Mouse (Mus musculus) kidney, postnatal 36 days (tissue): ENCODE measurements around the gene Fstl4.
"Not testable (repeated sequence)": the region's sequence is repeated elsewhere in the genome, so short reads cannot be mapped to it uniquely, and the experiment has no call there.

ENCODE experiments used
- DNase-seq, 2 experiments: peaks; one replicate each; pipeline ENCODE4 v3.0.0; 2021 to 2022; ENCODE audit warnings: mixed read lengths in 2 of 2

Fstl4 gene

DNA sequence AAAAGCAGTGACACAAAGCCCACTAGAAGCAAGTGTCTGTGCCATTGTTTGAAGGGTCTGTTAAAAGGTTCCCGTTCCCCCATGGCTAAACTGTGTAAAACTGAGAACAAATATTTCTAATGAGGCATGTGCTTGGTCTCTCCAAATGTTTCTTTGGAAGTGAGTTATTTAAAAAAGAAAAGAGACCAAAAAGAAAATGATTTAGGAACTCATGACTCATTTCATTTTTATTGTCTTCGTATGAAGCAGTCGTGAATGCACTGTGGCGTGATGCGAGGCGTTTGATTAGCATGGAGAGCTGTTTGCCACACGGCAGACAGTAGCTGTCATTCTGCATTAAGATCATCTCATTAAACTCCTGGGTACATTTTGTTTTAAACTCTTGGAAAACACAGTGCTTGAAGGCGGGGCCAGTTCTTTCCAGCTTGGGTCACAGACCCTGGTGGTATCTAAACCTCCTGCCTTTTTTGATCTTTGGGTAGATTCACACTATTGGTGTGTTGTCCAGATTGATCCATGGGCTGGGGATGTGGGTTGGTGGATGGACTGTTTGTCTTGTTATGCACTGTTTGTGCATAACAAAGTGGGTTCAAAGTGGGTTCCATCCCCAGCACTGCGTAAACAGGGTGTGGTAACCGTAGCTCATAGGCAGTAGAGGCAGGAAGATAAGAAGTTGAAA, 376.4 kb downstream of the Fstl4 start:
- DNase-seq: no peak

DNA sequence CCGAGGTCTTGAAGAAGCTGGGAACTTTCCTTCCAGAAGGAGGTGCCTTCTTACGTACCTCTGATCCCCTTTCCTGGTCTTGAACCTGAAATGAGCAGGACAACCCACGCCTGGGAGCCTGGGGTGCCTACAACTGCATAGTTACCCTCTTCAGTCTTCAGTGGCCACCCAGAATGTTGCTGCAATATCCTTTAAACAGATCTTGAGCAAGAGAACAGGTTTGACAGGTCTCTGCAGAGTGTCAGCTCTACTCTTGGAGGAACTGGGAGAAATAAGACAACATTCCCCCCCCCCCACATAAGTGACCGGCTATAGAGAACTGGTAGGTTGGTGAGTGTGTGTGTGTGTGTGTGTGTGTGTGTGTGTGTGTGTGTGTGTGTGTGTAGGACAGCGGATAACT, 379.1 kb downstream of the Fstl4 start:
- DNase-seq: no peak

DNA sequence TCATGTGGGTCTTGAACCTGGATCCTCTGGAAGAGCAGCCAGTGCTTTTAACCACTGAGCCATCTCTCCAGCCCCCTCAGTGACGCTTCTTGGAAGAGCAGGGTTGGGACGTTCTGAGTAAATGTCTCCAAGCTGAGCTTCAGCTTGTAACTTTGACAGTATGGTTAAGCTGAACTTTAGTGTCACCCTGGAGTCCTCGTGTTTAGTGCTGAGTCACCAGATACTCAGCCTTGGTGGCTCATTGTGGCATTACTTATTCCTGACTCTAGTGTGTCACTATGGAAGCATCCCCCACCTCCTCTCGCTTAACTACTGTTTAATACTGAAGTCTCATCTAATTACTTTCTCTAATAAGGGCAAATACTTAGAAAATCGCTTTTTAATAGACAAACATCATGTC, 380.1 kb downstream of the Fstl4 start:
- no peak for DNase-seq

DNA sequence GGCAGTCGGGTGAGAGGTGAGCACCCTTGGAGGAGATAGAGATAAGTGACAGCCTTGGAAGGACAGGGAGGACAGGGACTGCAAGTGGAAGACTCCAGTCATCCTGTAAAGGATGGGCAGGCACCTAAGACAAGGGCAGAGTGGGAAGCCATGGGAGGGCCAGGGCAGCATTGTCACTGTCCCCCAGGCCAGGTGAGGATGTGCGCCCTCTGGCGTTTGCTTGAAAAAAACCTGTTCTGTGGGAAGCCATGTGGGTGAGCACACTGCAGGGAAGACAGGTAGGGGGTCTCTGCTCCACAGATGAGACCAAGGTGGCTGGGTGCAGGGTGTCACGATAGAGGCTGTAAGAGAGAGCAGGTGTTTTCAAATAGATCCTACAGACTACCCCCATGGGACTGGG, 381.9 kb downstream of the Fstl4 start:
- DNase-seq: peak; percentile 17 to 74

DNA sequence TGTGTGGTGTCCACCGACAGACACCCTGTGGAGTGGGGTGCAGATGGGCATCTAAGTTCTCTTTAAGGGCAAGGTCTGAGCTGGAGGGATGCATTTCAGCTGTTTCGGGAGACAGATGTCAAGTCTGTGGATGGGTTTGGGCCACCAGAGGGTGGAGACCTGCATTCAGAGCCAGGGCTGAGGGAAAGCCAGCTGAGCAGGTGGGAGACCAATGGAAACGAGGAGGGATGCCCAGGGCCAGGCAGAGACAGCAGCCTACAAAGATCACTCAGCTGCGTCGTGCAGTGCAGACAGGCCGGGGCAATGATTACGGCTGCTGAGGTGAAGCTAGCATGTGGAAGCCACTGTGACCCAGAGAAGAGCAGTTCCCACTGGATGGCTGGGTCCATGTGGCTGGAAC, 392.0 kb downstream of the Fstl4 start:
- no peak for DNase-seq

DNA sequence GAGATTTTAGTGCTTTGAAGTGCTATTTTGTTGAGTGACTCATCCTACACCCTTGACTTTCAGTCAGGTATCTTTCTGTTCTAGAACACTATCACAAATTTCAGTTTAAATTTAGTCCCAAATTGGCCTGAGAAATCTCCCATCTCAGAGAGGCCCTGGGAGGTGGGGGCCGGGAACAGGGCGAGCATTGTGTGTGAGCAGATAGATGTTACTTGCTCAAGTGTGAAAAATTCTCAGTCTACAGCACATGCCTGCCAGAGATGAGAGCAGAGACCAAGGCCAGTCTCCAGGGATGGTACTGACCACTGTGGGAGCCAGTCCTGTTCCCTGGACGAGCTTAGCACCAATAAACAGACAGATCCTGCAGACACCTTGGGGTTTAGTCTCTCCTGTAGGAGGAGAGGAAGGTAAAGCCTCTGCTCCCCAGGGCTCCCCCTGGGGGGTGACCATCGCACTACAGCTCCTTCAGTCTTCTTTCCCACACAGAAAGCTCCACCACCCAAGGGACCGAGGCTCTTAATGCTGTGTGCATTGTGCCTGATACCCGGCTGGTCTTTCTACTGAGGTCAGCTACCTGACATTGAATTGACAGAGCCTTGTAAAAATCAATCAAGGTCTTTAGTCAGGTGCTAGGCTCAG, 393.3 kb downstream of the Fstl4 start:
- DNase-seq: peak in 1 of 2 experiments; percentile 55

DNA sequence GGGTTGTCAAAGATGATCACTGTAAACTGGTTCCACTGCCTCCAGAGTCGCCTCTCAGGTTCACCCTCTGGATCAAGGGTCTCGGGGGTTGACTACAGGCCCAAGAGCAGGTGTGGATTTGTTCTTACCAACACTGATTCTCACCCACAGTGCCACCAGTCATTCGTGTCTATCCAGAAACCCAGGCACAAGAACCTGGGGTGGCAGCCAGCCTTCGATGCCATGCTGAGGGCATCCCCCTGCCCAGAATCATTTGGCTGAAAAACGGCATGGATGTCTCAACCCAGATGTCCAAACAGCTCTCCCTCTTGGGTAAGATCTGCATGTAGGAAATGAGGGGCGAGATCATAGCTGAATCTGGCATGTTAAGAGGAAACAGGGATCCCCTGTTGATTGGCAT, 398.0 kb downstream of the Fstl4 start:
- DNase-seq: no peak

DNA sequence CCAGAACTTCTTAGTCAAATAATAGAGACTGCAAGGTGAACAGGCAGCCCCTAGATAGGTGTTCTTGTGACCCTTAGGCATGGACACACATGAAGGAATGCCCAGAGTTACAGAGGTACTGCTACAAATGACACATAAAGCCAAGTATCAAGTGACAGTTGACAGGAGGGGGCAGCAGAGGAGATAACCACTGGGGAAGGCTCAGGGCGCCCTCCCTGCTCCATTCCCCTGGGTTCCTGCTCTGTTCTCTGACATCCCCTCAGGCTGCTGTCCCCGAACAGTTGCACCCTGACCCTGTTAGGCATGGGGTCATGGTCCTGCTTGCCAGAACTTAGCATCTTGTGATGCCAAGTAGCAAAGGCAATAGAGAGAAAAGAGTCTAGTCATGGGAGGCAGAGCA, 402.0 kb downstream of the Fstl4 start:
- DNase-seq: no peak

DNA sequence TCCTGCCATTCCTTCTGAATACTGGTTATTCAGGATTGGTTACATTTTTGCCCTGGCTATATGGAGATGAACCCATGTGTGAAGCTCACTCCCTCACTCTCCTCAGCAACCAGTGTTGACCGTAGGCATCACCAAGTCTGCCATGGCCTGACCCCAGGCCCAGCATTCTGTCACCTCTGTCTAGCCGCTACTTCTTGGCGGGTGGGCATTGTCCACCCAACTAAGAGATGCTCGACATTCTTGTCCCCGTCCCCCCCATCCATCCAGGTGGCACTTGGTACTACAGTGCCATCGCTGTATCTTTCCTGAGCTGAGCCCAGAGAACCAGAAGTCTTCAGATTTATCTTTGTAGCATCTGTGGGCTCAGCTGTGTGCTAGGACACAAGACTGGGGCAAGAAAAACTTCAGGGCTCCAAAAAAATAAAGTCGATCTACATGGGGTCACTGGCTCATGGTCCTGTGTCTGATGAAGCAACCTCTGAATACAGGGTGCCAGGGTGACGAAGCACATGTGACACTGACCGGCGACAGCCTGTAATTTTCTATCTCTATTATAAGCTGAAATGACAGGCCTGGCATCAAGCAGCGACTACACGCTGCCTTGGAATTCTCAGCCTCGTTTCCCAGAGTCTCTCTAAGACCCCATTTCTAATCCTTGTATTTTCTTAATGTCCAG, 417.9 kb downstream of the Fstl4 start:
- DNase-seq: no peak

DNA sequence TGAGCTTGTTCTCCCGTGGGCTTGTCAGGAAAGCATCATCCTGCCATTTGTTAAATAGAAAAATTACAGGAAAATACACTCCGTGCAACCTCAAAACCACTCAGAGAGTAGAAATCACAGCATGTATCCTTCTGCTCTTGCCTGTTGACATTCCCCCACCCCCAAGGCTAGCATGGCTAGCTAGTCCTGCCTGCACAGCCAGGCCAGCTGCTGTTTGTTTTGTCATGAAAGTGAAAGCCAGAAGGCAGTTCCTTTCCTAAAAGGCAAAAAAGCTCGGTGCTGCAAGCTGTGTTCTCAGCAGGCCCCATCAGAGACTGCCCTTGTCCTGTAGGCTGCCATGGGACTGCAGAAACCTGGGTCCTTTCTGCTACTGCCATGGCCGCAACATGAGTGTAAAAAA, 418.4 kb downstream of the Fstl4 start:
- no peak for DNase-seq

DNA sequence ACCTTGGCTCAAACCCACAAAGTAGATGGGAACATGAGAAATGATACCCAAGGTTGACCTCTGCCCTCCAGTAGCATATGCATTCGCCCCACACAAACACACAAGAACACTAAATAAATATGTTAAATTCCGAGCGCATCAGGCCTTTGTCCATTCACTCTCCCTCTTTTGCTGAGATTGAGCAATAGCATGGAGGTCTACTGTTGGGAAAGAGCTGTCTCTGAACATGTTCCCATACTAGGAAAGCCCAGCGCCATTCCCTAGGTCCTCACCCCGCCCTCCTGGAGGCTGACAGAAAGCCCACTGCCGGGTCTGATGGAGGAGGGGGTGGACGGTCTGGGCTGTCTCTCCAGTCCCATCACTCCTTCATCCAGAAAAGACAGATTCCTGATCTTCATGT, 419.6 kb downstream of the Fstl4 start:
- no peak for DNase-seq

DNA sequence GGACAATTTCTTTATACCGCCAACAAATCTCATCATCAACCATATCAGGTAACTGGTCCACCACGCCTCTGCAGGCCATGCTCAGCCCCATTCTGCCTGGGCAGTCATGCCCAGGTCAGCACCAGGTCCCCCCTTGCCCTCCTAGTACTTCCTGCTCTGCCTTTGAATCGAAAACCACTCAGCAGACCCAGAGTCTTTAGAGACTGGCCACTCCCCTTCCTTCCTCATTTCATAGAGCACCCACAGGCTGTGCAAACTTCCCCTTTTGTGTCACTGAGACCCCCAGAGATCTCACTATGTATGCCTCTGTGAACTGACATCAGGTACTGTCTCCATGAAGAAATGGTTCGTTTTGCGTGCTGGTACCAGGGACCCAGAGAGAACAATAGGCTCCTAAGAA, 420.3 kb downstream of the Fstl4 start:
- DNase-seq: no peak

DNA sequence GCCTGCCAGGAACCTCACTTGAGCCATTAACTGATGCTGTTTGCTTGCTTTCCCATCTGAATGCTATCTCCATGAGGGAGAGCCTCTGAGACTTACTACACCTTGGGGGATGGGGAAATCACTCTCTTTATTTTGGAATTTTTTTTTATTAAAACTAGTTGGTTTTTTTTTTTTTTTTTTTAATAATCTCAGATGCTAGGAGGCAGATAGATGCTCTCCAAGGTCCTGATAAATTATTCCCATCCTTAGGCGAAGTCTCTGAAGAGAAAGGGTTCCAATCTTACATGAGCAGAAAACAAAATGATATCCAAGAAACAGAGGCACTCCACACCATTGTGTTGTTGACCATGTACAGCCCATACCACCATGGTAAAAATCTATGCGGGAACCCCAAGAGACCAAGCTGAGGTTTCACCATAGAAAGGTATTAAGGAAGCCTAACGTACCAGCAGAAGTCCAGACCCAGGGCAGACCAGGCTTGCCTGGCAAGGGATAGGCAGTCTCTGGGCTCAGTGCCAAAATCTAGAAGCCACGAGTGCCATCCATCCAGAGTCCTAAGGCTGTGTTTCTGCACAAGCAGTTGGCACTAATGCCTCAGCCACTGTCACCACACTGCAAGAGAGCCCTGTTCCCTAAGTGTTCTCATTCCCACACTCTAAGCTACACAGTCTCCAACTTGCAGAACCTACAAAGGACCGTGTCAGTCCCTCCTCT, 423.1 kb downstream of the Fstl4 start:
- peak; percentile 22 to 26 for DNase-seq

DNA sequence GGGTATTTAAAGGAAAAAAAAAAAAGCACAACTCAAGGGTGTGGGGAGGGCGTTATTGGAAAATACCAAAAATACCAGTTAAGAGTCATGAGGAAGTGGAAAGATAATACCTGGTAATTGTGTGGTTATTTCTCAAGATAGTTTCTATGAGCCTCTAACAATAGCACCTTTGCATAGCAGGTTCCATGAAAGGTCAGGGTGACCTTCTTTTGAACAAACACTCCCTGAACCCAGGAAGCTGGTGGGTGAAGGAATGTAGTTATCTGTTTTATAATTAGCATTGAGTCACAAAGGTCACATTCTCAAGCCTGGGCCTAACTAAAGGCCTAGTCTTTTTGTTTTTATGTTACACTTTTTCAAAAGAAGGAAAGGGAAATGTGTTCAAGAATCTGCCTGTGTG, 432.1 kb downstream of the Fstl4 start:
- DNase-seq: not testable (repeated sequence)

DNA sequence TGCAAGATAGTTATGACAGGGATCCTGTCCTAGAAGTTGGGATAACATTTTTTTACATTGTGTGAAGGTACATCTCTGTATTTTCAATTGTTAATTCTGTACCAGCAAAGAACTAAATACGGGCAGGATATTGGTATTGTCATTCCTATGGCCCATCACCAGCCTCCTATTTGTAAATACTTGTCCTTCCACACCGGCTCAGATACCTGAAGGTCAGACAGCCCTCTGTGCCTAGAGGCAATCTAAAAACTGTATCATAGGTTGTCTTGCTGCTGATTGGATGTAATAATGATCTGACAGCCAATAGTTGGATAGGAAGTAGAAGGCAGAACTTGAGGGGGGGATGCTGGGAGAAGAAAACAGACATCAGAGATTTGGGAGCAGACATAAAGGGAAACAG, 432.7 kb downstream of the Fstl4 start:
- no peak for DNase-seq

DNA sequence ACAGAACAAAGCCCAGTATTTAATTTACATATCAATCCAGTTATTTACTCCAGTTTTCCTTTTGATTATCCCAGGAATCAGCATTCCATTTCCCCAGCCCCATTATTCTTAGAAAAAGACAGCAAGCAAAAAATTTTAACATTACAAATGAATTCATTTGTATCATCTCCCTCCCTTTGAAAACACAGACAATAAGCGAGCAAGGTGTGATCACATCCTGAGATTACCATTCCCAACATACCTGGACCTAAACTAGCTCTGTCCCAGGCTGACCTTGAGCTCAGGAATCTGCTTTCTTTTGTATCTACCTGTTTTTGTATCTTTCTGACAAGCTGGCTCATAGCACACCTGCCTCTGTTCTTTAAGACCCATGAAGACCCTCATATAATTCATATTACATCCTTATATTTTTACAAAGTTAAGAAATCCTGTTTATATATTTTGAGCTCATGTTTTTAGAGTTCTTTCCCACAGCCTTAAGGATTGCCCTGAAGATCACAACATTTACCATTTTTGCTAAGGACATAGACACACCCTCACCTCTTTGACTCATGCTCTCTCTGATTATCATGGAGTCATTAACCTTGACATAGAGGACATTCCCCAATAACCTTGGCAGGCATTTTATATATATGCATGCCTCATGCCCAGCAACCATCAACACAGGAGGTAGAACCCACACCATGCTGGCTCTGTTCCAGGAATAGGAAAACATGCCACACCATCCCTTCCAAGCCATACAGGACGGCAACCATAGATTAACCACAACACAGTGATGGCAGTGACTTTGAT, 438.2 kb downstream of the Fstl4 start:
- DNase-seq: no peak

DNA sequence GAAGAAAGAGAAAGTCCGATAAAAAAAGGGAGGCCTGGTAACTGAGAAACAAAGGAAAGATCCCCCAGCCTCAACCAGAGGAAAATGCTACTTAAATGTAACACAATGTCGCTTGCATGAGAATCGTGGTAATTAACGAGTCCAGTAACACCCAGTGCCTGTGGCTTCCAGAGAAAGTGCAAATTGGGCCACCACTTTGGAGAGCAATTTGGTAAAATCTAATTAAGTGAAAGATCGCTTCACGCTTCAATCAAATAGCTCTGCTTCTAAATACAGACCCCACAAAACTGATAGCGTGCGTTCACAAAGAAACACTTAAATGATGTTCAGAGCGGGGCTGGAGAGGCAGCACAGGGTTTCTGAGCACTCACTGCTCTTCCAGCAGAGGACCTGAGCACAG, 446.4 kb downstream of the Fstl4 start:
- no peak for DNase-seq

DNA sequence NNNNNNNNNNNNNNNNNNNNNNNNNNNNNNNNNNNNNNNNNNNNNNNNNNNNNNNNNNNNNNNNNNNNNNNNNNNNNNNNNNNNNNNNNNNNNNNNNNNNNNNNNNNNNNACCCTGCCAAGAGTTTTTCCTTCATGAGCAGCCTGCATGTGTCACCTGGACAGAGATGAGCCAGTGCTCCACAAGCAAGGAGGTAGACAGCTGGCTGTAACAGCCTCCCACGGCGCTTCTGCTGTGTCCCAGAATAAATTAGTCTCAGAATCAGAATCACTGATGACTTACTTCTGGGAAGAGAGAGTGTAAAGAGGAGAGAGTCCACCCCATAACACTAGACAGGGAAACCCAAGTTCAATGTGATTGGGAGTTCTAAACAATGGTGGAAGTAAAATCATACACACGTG, 464.6 kb downstream of the Fstl4 start:
- DNase-seq: no peak

DNA sequence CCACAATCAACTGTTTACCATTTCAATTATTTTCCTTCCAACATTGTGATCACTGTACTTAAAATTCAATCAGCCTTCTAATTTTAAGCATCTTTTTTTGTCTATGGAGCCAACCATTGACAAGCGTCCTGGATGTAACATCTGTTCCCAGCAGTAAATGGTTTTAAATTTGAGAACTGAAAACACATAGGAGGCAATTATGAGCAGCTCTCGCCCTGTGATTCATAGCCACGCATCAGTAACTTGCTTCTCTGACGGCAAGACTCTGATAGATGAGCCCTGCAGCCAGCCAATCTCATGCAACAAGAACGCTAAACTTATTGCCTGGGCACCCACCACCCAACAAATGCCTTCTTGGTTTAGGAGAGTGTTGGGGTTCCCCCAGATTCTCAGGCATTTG, 467.4 kb downstream of the Fstl4 start:
- no peak for DNase-seq

DNA sequence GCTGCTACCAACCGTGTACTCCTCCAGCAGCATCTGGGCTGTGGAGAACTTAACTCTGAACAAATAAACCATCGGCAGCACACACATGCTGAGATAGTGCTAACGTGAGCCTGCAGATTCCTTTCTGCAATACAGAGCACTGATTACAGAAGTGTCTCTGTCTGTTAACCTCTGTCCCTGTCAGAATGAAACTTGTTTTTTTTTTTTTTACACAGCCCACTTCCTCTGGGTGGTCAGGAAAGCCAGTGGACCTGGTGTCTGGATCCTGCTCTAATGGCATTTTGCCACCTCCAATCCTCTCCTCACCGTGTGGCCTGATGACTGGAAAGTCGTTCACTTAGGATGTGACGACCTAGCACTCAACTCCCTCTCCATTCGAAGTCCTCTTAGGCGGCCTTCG, 469.2 kb downstream of the Fstl4 start:
- DNase-seq: no peak
